Mouse (Mus musculus) left cerebral cortex, postnatal 25 days (tissue): Measurements from ENCODE around the gene Pde4d. TPM values are rescaled to one million over a fixed set of nuclear protein-coding genes. Genes with fewer than 3 reads are reported as not detected.

Source experiments
- DNase-seq, 2 experiments: peaks; one replicate each; pipeline ENCODE4 v3.0.0; 2022; ENCODE audit warnings: low spot score in 2 of 2, mixed read lengths in 1 of 2
- intact Hi-C: fragments of 180-260 bp; cut with DNase I; formaldehyde crosslinking; loops from one replicate; pipeline ENCODE4 v1.15.1; 2025
- total RNA-seq, 2 experiments: library from RNA; stranded (reverse); gene quantifications; 2 replicates each; pipeline ENCODE4 v1.2.3; 2021

Gene Pde4d
- total RNA-seq, 2 experiments from 2014 or later, result 108 to 116 TPM

- intact Hi-C loops, result no loop called here
- peak; percentile 46 to 69 for DNase-seq
Measured at GRCm38 (mm10) chr13:108542342-108542761, 92.6 kb downstream of the Pde4d start.

DNA sequence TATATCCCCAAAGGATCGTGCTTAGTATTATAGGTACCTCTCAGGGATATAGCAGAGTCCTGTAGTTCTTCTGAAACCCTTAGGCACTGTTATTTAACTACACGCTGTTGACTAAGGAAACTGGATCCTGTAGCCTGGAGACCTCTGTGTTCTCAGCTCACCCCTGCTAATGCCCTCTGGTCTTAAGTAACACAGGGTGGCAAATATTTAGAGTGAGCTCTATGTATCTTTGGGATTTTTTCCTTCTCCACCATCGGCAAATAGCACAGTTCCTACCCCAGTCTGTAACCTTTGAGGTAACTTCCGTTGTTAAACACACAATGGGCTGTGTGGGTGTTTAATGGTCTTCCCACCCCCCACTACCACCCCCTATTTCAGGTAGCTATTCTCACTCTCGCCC is 102.5 kb downstream of the Pde4d start:
- intact Hi-C loops, result no loop called here
- DNase-seq, result no peak

DNA sequence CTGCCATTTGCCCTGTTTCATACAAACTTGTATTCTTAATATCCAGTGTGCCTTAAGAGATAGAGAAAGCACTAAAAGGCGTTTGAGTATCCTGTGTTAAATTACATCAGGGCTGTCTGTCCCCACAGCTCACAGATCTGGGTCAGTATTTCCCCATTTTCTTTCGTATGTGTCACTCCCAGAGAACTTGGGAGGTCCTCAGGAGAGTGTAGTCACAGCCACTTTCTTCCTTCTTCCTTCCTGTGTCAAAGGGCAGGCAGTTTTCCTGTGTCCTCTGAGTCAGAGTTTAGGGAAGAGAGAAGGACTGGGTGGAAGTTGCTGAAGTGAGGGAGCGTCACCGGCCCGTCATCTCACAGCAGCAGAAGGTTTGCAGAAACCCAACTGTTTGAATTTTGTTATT is 103.2 kb downstream of the Pde4d start:
- DNase-seq, result no peak
- intact Hi-C loops, result no loop called here

GRCm38 (mm10) chr13:108554901-108555300 is 105.2 kb downstream of the Pde4d start:
- no peak for DNase-seq
- intact Hi-C loops, result no loop called here

DNA sequence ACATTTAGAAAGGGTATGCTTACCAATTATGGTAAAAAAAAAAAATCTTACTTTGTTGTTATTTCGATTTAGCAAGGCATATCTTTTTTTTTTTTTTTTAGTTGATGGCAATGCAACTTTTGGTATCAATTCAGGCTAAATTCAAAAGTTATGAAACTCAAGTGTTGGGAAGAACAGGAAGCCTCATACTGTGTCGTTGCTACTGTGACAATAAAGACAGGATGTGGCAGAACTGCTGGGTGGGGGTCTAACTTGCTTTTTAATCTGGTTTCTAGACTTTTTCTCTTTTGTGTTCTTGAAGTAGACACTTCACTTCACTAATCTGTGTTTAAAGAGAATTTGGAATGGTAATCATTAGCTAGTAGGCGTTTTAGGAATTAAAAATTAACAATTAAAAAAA is 147.2 kb downstream of the Pde4d start:
- intact Hi-C loops, result no loop called here
- DNase-seq, result no peak

DNA sequence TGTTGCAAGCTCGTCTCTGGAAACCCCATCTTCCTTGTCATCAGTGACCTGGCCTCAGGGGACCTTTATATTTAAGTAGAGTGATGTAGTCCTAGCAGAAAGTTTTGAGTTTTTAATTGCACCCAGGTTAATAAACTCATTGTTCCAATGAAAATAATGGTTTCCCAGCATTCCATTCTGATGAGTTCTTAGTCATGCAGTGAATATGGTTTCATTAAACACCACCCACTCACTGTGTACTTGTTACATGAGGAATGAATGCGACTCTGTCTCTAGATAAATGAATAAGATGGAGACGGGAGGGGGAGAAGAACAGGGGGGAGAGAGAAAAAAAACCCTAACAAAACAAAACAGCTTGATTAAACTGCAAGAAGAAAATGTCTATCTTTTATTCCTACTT is 148.9 kb downstream of the Pde4d start:
- intact Hi-C loops, result no loop called here
- DNase-seq, result no peak

- peak in 1 of 2 experiments; percentile 30 for DNase-seq
- intact Hi-C loops, result no loop called here
Measured at GRCm38 (mm10) chr13:108599186-108599900, 149.6 kb downstream of the Pde4d start.

DNA sequence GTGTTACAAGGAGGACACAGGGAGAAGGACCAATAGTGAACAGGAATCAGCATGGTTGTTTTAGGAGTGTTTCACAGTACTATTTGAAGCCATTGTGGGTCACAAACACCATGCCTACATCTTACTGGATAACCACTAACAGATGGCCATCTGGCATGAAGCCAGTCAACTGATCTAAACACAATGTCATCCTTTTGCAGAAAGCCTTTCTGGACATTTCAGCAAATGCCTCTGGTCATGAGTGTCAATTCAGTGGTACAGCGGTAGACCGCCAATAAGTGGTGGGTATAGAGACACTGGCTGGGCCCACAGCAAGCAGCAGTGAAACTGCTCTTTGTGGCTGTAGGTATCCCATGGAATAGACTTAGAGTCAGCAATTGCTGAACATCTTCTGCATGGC is 151.3 kb downstream of the Pde4d start:
- intact Hi-C loops, result no loop called here

DNA sequence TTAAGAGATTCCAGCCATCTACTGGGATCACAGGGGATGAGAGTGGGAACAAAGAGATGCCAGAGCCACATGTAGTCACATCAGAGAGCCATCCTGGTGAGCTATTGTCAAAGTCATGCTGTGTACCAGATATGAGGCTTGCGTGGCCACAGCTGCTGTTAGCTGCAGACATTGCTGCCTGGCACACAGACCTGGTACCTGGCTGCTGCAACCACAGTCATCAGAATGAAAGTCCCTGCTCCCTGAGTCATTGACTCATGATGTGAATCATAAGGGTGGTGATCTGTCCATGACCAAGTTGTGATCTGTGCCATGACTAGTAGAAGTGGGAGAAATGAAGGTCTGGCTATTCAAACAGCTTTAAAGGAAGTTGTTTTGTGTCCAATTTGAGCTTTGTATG is 153.8 kb downstream of the Pde4d start:
- intact Hi-C loops, result no loop called here
- no peak for DNase-seq

More for the DNA sequence above, 151.3 kb downstream of the Pde4d start:
- no peak for DNase-seq

- DNase-seq, result no peak
- intact Hi-C loops, result no loop called here
Measured at GRCm38 (mm10) chr13:108604213-108604612, 154.5 kb downstream of the Pde4d start.

GRCm38 (mm10) chr13:108618207-108618606 is 168.5 kb downstream of the Pde4d start:
- intact Hi-C loops, result no loop called here
- no peak for DNase-seq

DNA sequence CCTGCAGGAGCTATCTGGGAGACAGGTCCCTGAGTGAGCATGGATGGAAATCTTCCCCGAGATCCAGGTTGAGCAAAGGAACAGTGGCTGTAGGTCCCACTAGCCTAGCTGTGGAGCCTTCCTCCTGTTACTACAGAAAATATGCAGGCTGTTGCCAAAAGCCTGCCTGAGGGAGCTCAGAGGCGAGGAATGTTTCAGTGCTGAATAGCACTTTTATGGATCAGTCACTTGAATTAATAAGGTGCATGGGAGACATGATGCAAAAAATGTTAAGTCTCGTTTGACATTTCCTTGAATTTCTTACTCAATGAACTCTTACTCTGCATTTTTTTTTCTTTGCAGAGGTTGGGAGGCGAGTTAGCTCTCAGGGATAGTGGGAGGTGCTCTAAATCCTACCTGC is 172.9 kb downstream of the Pde4d start:
- intact Hi-C loops, result no loop called here
- DNase-seq, result no peak

- intact Hi-C loops, result no loop called here
- DNase-seq, result no peak
Measured at GRCm38 (mm10) chr13:108623929-108624328, 174.2 kb downstream of the Pde4d start.

- no peak for DNase-seq
- intact Hi-C loops, result no loop called here
Measured at GRCm38 (mm10) chr13:108626166-108626565, 176.4 kb downstream of the Pde4d start.

- intact Hi-C loops, result no loop called here
- peak in 1 of 2 experiments; percentile 12 for DNase-seq
Measured at GRCm38 (mm10) chr13:108628501-108628900, 178.8 kb downstream of the Pde4d start.

- intact Hi-C loops, result no loop called here
- no peak for DNase-seq
Measured at GRCm38 (mm10) chr13:108630576-108630975, 180.8 kb downstream of the Pde4d start.

DNA sequence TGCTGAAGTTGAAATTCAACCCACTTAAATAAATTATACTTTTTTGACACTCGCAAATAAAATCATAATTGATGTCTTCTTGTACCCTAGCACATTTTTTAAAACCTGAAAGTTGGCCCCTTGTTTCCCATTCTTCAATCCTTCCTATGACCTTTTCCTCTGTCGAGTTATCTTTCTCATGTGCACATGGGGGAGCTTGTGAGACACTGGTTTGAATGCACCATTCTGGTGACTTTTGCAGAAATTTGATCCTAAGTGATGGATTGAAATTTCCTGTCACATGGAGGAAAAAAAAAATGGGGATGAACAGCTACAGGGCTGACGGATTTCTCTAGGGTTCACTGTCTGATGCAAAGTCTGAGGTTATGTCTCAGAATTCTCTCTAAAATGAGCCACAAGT is 181.5 kb downstream of the Pde4d start:
- intact Hi-C loops, result no loop called here

DNA sequence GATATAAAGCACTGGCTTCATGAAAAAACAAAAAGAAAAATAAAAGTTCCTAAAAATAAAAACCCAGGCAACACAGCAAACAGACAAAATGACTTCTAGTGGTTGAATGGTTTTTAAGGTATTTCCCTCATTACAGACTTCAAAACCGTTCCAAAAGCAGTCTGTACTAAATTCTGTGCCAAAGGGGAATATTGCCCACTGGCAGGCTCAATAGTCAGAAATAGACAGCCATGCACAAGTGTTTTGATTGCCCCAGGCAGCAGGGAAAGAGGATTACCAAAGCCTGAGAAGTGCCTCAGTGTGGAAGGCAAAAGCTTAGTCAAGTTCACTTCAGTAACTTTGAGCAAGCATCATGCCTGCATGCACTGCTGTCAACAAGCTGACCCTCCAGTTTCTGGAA is 186.8 kb downstream of the Pde4d start:
- intact Hi-C loops, result no loop called here
- DNase-seq, result peak in 1 of 2 experiments; percentile 24

More for the DNA sequence above, 181.5 kb downstream of the Pde4d start:
- DNase-seq, result no peak

DNA sequence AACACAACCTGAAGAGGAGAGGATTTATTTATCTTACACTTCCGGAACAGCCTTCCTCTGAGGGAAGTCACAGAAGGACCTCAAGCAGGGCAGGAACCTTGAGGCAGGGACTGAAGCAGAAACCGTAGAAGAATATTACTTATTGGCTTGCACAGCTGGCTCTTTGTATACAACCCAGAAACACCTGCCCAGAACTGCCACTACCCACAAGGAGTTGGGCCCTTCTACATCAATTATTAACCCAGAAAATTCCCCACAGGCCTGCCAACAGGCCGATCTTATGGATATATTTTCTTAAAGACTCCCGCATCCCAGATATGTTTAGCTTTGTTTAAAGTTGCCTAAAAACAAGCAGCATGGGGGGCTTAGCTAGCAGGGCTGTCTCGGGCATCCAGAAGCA is 192.5 kb downstream of the Pde4d start:
- DNase-seq, result no peak
- intact Hi-C loops, result no loop called here

GRCm38 (mm10) chr13:108646801-108647200 is 197.1 kb downstream of the Pde4d start:
- intact Hi-C loops, result no loop called here
- DNase-seq, result no peak

GRCm38 (mm10) chr13:108647239-108647638 is 197.5 kb downstream of the Pde4d start:
- no peak for DNase-seq
- intact Hi-C loops, result no loop called here
